Mouse (Mus musculus): ENCODE measurements around the gene Msi2. TPM values are rescaled to one million over a fixed set of nuclear protein-coding genes. Genes with fewer than 3 reads are reported as not detected.

Msi2 gene
- polyA plus RNA-seq, 1 experiment from 2014 or later: 29.9 TPM

- no peak for DNase-seq (ENCODE audit: low spot score)
- Histone ChIP-seq H3K27me3 (ENCODE audit: insufficient read depth, poor library complexity, severe bottlenecking) (no peaks in the 10 kb centered on the region), H3K36me3 (peaks cover 39% of the 10 kb centered on the region), H3K4me1 (replicated peaks) (peaks cover 99% of the 10 kb centered on the region), H3K9me3 (no peaks in the 10 kb centered on the region), H3K4me3 (no peak overlapping the region), H3K27ac (no peak overlapping the region)
- WGBS: 82% methylated on average over 6 of the region's 6 CpGs
Observed at GRCm38 (mm10) chr11:88624627-88625026, 93.7 kb downstream of the Msi2 start.

- Histone ChIP-seq H3K27me3 (ENCODE audit: insufficient read depth, poor library complexity, severe bottlenecking) (no peaks in the 10 kb centered on the region), H3K36me3 (peaks cover 36% of the 10 kb centered on the region), H3K4me3 (no peak overlapping the region), H3K9me3 (no peaks in the 10 kb centered on the region), H3K27ac (no peak overlapping the region), H3K4me1 (replicated peaks) (peaks cover 99% of the 10 kb centered on the region)
- 77% methylated on average over 6 of the region's 6 CpGs for WGBS
- DNase-seq (ENCODE audit: low spot score): no peak
Observed at GRCm38 (mm10) chr11:88623671-88624070, 94.6 kb downstream of the Msi2 start.

GRCm38 (mm10) chr11:88622496-88622895 lies 95.8 kb downstream of the Msi2 start:
- Histone ChIP-seq H3K4me3 (no peak overlapping the region), H3K36me3 (peaks cover 32% of the 10 kb centered on the region), H3K27me3 (ENCODE audit: insufficient read depth, poor library complexity, severe bottlenecking) (no peaks in the 10 kb centered on the region), H3K27ac (no peak overlapping the region), H3K4me1 (replicated peaks) (peaks cover 99% of the 10 kb centered on the region), H3K9me3 (no peaks in the 10 kb centered on the region)
- DNase-seq (ENCODE audit: low spot score): no peak
- 65% methylated on average over 6 of the region's 6 CpGs for WGBS

- no peak overlapping the region for H3K27ac ChIP-seq
Observed at GRCm38 (mm10) chr11:88621789-88622188, 96.5 kb downstream of the Msi2 start.

GRCm38 (mm10) chr11:88620158-88620973 lies 97.9 kb downstream of the Msi2 start:
- Histone ChIP-seq H3K4me3 (no peak overlapping the region), H3K27me3 (ENCODE audit: insufficient read depth, poor library complexity, severe bottlenecking) (no peaks in the 10 kb centered on the region), H3K9me3 (no peaks in the 10 kb centered on the region), H3K4me1 (replicated peaks) (peaks cover 78% of the 10 kb centered on the region), H3K36me3 (peaks cover 39% of the 10 kb centered on the region; the same call in 1 of the 2 replicates), H3K27ac (peak overlapping the region; percentile 74)
- WGBS: 20% methylated on average over 15 of the region's 15 CpGs
- DNase-seq (ENCODE audit: low spot score): peak; percentile 24

More at GRCm38 (mm10) chr11:88621789-88622188, 96.5 kb downstream of the Msi2 start:
- WGBS: 85% methylated on average over 4 of the region's 4 CpGs
- no peaks in the 10 kb centered on the region for H3K9me3 ChIP-seq
- H3K4me1 ChIP-seq (replicated peaks): peaks cover 92% of the 10 kb centered on the region
- no peak overlapping the region for H3K4me3 ChIP-seq
- H3K27me3 ChIP-seq (ENCODE audit: insufficient read depth, poor library complexity, severe bottlenecking): no peaks in the 10 kb centered on the region
- H3K36me3 ChIP-seq: peaks cover 31% of the 10 kb centered on the region; the same call in 1 of the 2 replicates
- no peak for DNase-seq (ENCODE audit: low spot score)

GRCm38 (mm10) chr11:88619468-88620157 lies 98.7 kb downstream of the Msi2 start:
- Histone ChIP-seq H3K4me3 (no peak overlapping the region), H3K27ac (peak overlapping the region; percentile 74), H3K27me3 (ENCODE audit: insufficient read depth, poor library complexity, severe bottlenecking) (no peaks in the 10 kb centered on the region), H3K9me3 (no peaks in the 10 kb centered on the region), H3K4me1 (replicated peaks) (peaks cover 76% of the 10 kb centered on the region), H3K36me3 (peaks cover 39% of the 10 kb centered on the region; the same call in 1 of the 2 replicates)
- DNase-seq (ENCODE audit: low spot score): no peak
- 61% methylated on average over 9 of the region's 9 CpGs for WGBS

- 41% methylated on average over 9 of the region's 9 CpGs for WGBS
- Histone ChIP-seq H3K27ac (peak overlapping the region; percentile 74), H3K4me3 (no peak overlapping the region), H3K9me3 (no peaks in the 10 kb centered on the region), H3K27me3 (ENCODE audit: insufficient read depth, poor library complexity, severe bottlenecking) (no peaks in the 10 kb centered on the region), H3K4me1 (replicated peaks) (peaks cover 75% of the 10 kb centered on the region), H3K36me3 (peaks cover 42% of the 10 kb centered on the region; the same call in 1 of the 2 replicates)
- DNase-seq (ENCODE audit: low spot score): peak; percentile 38
Observed at GRCm38 (mm10) chr11:88618732-88619309, 99.5 kb downstream of the Msi2 start.

- no peak overlapping the region for H3K4me3 ChIP-seq
- H3K27ac ChIP-seq: peak overlapping the region; percentile 74
- DNase-seq (ENCODE audit: low spot score): no peak
- H3K36me3 ChIP-seq: peaks cover 50% of the 10 kb centered on the region
- no peaks in the 10 kb centered on the region for H3K9me3 ChIP-seq
- no peaks in the 10 kb centered on the region for H3K27me3 ChIP-seq (ENCODE audit: insufficient read depth, poor library complexity, severe bottlenecking)
- H3K4me1 ChIP-seq (replicated peaks): peaks cover 74% of the 10 kb centered on the region
- 74% methylated on average over 16 of the region's 16 CpGs for WGBS
Observed at GRCm38 (mm10) chr11:88618005-88618501, 100.3 kb downstream of the Msi2 start.

- Histone ChIP-seq H3K4me1 (replicated peaks) (peaks cover 71% of the 10 kb centered on the region), H3K27ac (peak overlapping the region; percentile 74; the same call in 1 of the 2 replicates)
- no peak for DNase-seq (ENCODE audit: low spot score)
Observed at GRCm38 (mm10) chr11:88617380-88617779, 100.9 kb downstream of the Msi2 start.

GRCm38 (mm10) chr11:88614527-88615305 lies 103.6 kb downstream of the Msi2 start:
- Histone ChIP-seq H3K27me3 (ENCODE audit: insufficient read depth, poor library complexity, severe bottlenecking) (no peaks in the 10 kb centered on the region), H3K36me3 (peaks cover 69% of the 10 kb centered on the region), H3K27ac (no peak overlapping the region), H3K4me1 (replicated peaks) (peaks cover 47% of the 10 kb centered on the region), H3K9me3 (no peaks in the 10 kb centered on the region), H3K4me3 (no peak overlapping the region)
- WGBS: 91% methylated on average over 11 of the region's 11 CpGs
- DNase-seq (ENCODE audit: low spot score): no peak

More at GRCm38 (mm10) chr11:88617380-88617779, 100.9 kb downstream of the Msi2 start:
- 94% methylated on average over 11 of the region's 11 CpGs for WGBS
- H3K27me3 ChIP-seq (ENCODE audit: insufficient read depth, poor library complexity, severe bottlenecking): no peaks in the 10 kb centered on the region
- H3K36me3 ChIP-seq: peaks cover 56% of the 10 kb centered on the region
- no peak overlapping the region for H3K4me3 ChIP-seq
- H3K9me3 ChIP-seq: no peaks in the 10 kb centered on the region

- H3K4me3 ChIP-seq: no peak overlapping the region
- DNase-seq (ENCODE audit: low spot score): no peak
- H3K27me3 ChIP-seq (ENCODE audit: insufficient read depth, poor library complexity, severe bottlenecking): no peaks in the 10 kb centered on the region
- peaks cover 71% of the 10 kb centered on the region for H3K36me3 ChIP-seq
- no peaks in the 10 kb centered on the region for H3K9me3 ChIP-seq
- peaks cover 47% of the 10 kb centered on the region for H3K4me1 ChIP-seq (replicated peaks)
- 80% methylated on average over 11 of the region's 11 CpGs for WGBS
- peak overlapping the region; percentile 36 for H3K27ac ChIP-seq
Observed at GRCm38 (mm10) chr11:88613771-88614526, 104.4 kb downstream of the Msi2 start.
